Mouse (Mus musculus) liver, embryonic 13.5 days (tissue): ENCODE results near the gene Nr1h3. TPM values are rescaled to one million over a fixed set of nuclear protein-coding genes. Genes with fewer than 3 reads are reported as not detected.
A peak's percentile ranks its signal among the peaks of the same experiment; 100 is the strongest.

Source experiments
- ATAC-seq: fragments of 200-750 bp; cut with Nextera tagmentation; 2 replicates; pipeline ENCODE4 v1.8.0; 2017; ENCODE audit warnings: low read depth, mild to moderate bottlenecking, moderate number of reproducible peaks, moderate library complexity
- DNase-seq: peaks from one replicate; pipeline ENCODE4 v3.0.0; 2022
- H3K27ac ChIP-seq: fragments of 300-500 bp; sonication (generic); 2 replicates; pipeline ENCODE4 v1.5.1; 2015; ENCODE audit warnings: moderate library complexity, mild to moderate bottlenecking, inconsistent platforms
- H3K27me3 ChIP-seq: fragments of 300-500 bp; sonication (generic); 2 replicates; pipeline ENCODE4 v1.6.1; 2015; ENCODE audit warnings: mild to moderate bottlenecking, inconsistent platforms
- H3K36me3 ChIP-seq: fragments of 300-500 bp; sonication (generic); 2 replicates; pipeline ENCODE4 v1.6.1; 2015; ENCODE audit warnings: mild to moderate bottlenecking, inconsistent platforms
- H3K4me1 ChIP-seq: fragments of 300-500 bp; sonication (generic); replicated peaks from 2 replicates; pipeline ENCODE4 v1.6.1; 2015; ENCODE audit warnings: inconsistent platforms
- H3K4me2 ChIP-seq: fragments of 300-500 bp; sonication (generic); 2 replicates; pipeline ENCODE4 v1.6.1; 2015; ENCODE audit warnings: inconsistent platforms, mild to moderate bottlenecking, moderate library complexity
- H3K4me3 ChIP-seq: fragments of 300-500 bp; sonication (generic); replicated peaks from 2 replicates; pipeline ENCODE4 v1.5.1; 2015; ENCODE audit warnings: mild to moderate bottlenecking, inconsistent platforms
- H3K9ac ChIP-seq: fragments of 300-500 bp; sonication (generic); 2 replicates; pipeline ENCODE4 v1.6.1; 2015; ENCODE audit warnings: mild to moderate bottlenecking, inconsistent platforms
- H3K9me3 ChIP-seq: fragments of 300-500 bp; sonication (generic); replicated peaks from 2 replicates; pipeline ENCODE4 v1.6.1; 2016; ENCODE audit warnings: inconsistent platforms
- WGBS: fragments of 180-500 bp; shearing (Covaris S2); methylation state at CpG from one replicate; pipeline ENCODE4 v1.1.7; 2015; ENCODE audit not compliant: insufficient replicate concordance; 5-methylcytosine and 5-hydroxymethylcytosine counted together
- polyA plus RNA-seq: library from polyadenylated mRNA; unstranded; fragments of >200 nt; fragmentation: Nextera tagmentation; extraction: Ambion mirVana; gene quantifications from 2 replicates; pipeline ENCODE4 v1.2.1, GENCODE M21; 2015

The Nr1h3 gene
- polyA plus RNA-seq, 1 experiment from 2014 or later: 14.1 TPM

DNA sequence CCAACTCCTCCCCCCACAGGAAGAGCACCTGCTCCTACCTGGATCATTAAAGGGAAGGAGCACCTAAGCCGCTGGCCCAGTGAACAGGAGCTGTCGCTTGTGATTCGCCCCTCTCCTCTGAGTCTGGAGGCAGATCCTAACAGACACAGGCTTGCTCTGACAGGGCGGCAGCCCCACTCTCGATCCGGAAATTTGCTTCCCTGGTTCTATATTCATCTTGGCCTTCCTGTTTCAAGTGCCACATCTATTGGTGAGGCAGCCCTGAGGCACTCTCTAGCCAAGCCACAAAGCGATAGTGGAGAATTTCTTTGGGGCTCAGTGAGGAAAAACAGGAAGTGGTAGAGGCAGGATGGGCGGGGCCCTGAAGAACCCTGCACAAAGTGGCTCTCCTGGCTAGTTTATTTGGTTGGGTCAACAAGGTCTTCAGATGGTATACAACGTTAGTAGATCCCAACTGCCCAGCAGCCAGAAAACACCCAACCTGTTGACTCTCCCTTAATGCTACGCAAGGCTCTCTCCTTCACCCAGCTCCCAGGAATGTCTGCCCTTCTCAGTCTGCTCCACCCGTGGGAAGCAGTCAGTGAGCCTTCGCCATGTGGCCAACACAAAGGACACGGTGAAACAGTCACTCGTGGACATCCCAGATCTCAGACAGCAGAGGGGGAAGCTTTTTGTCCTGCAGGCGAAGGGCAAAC is 18.8 kb downstream of the Nr1h3 start, which contains the start of gene Madd:
TSS of gene Madd (minus strand) at position 127 of the 695 bp plus-strand sequence.
- ATAC-seq: peak; percentile 32
- DNase-seq: peak; percentile 56
- 24% methylated on average over 15 of the region's 15 CpGs for WGBS

DNA sequence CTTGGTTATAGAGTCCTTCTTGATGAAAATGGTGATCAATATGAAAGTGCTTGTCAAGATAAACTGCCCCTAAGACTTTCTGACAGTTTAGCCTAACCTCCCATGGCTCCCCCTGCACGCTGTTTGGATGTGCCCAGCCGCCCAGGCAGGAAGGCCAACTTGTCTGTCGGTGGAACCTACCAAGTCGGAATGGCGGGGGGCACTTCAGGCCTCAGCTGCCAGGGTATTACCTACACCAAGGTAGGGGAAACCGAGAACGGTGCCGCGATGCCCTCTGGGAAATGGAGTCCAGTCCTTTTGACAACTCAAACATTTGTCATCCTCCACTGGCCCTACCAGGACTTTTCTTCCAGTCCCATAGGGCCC is 19.5 kb downstream of the Nr1h3 start:
- H3K4me1 ChIP-seq: peaks cover 23% of the 10 kb centered on the region
- DNase-seq (peak; percentile 97), ATAC-seq (peak; percentile 95)
- H3K27me3 ChIP-seq: no peaks in the 10 kb centered on the region
- 0% methylated on average over 9 of the region's 9 CpGs for WGBS
- peak overlapping the region; percentile 100 for H3K4me2 ChIP-seq
- peak overlapping the region; percentile 94 for H3K4me3 ChIP-seq
- H3K36me3 ChIP-seq: peaks cover 3% of the 10 kb centered on the region
- peak overlapping the region; percentile 85 for H3K27ac ChIP-seq
- peak overlapping the region; percentile 87 for H3K9ac ChIP-seq
- H3K9me3 ChIP-seq: no peaks in the 10 kb centered on the region

More for the DNA sequence above, 18.8 kb downstream of the Nr1h3 start, which contains the start of gene Madd:
- peak within 1 kb of the TSS; percentile 87 for H3K9ac ChIP-seq
- peak within 1 kb of the TSS; percentile 100 for H3K4me2 ChIP-seq
- H3K27ac ChIP-seq: peak within 1 kb of the TSS; percentile 85
- H3K36me3 ChIP-seq: no peaks in the 10 kb centered on the region
- H3K4me3 ChIP-seq: peak within 1 kb of the TSS; percentile 94
- no peaks in the 10 kb centered on the region for H3K9me3 ChIP-seq
- H3K4me1 ChIP-seq: peaks cover 23% of the 10 kb centered on the region
- no peaks in the 10 kb centered on the region for H3K27me3 ChIP-seq

- H3K4me3 ChIP-seq: peak overlapping the region; percentile 94
- H3K9me3 ChIP-seq: no peaks in the 10 kb centered on the region
- H3K27ac ChIP-seq: peak overlapping the region; percentile 85
- H3K4me1 ChIP-seq: peaks cover 23% of the 10 kb centered on the region
- peak overlapping the region; percentile 100 for H3K4me2 ChIP-seq
- ATAC-seq (peak; percentile 90), DNase-seq (peak; percentile 79)
- WGBS: under 1% methylated on average over 81 of the region's 81 CpGs
- H3K36me3 ChIP-seq: peaks cover 8% of the 10 kb centered on the region
- no peaks in the 10 kb centered on the region for H3K27me3 ChIP-seq
- H3K9ac ChIP-seq: peak overlapping the region; percentile 87
Measured at GRCm38 (mm10) chr2:91182405-91183147, 20.1 kb downstream of the Nr1h3 start.

GRCm38 (mm10) chr2:91182016-91182404 is 20.6 kb downstream of the Nr1h3 start:
- WGBS: 7% methylated on average over 8 of the region's 8 CpGs
- Histone ChIP-seq H3K27me3 (no peaks in the 10 kb centered on the region), H3K9ac (peak overlapping the region; percentile 87), H3K9me3 (no peaks in the 10 kb centered on the region), H3K36me3 (peaks cover 8% of the 10 kb centered on the region), H3K4me1 (peaks cover 23% of the 10 kb centered on the region), H3K27ac (no peak overlapping the region), H3K4me2 (peak overlapping the region; percentile 100), H3K4me3 (peak overlapping the region; percentile 94)
- ATAC-seq: no peak
- DNase-seq: no peak

GRCm38 (mm10) chr2:91180706-91181105 is 21.9 kb downstream of the Nr1h3 start:
- Histone ChIP-seq H3K4me1 (peaks cover 23% of the 10 kb centered on the region), H3K9ac (no peak overlapping the region), H3K9me3 (no peaks in the 10 kb centered on the region), H3K4me2 (no peak overlapping the region), H3K27me3 (no peaks in the 10 kb centered on the region), H3K27ac (no peak overlapping the region), H3K4me3 (no peak overlapping the region), H3K36me3 (peaks cover 19% of the 10 kb centered on the region)
- DNase-seq (no peak), ATAC-seq (no peak)
- WGBS: 57% methylated on average over 5 of the region's 5 CpGs

DNA sequence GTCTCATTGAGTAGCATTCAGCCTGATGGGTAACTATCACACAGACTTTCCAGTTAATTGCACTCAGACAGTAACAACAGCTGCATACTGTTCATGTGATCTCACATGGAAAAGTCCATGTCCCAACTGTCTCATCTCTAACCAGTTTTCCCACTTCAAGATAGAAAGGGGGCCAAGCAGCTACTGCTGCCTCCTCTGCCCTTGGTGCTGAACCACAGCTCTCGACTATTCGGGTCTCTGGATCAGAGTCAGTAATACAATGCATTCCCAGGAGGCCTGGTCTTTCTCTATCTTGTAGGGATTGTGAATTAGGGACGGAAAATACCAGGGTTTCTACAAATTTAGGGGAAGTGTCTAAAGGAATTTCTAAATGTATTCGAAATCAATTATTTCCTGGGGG is 22.8 kb downstream of the Nr1h3 start:
- ATAC-seq (no peak), DNase-seq (no peak)
- Histone ChIP-seq H3K4me1 (peaks cover 23% of the 10 kb centered on the region), H3K36me3 (peaks cover 23% of the 10 kb centered on the region), H3K9ac (no peak overlapping the region), H3K27me3 (no peaks in the 10 kb centered on the region), H3K27ac (no peak overlapping the region), H3K4me2 (no peak overlapping the region), H3K4me3 (no peak overlapping the region), H3K9me3 (no peaks in the 10 kb centered on the region)
- whole genome bisulfite sequencing: 65% methylated on average over 4 of the region's 4 CpGs

GRCm38 (mm10) chr2:91176234-91176633 is 26.4 kb downstream of the Nr1h3 start:
- Histone ChIP-seq H3K9ac (no peak overlapping the region), H3K27ac (no peak overlapping the region), H3K27me3 (no peaks in the 10 kb centered on the region), H3K4me3 (no peak overlapping the region), H3K4me2 (no peak overlapping the region), H3K4me1 (no peaks in the 10 kb centered on the region; the same call in 1 of the 2 replicates), H3K36me3 (peaks cover 44% of the 10 kb centered on the region), H3K9me3 (no peaks in the 10 kb centered on the region)
- DNase-seq (no peak), ATAC-seq (no peak)
- WGBS: 70% methylated on average over 6 of the region's 6 CpGs

GRCm38 (mm10) chr2:91175490-91175889 is 27.1 kb downstream of the Nr1h3 start:
- Histone ChIP-seq H3K4me1 (no peaks in the 10 kb centered on the region; the same call in 1 of the 2 replicates), H3K9ac (no peak overlapping the region), H3K4me2 (no peak overlapping the region), H3K27me3 (no peaks in the 10 kb centered on the region), H3K4me3 (no peak overlapping the region), H3K27ac (no peak overlapping the region), H3K9me3 (no peaks in the 10 kb centered on the region), H3K36me3 (peaks cover 44% of the 10 kb centered on the region)
- 80% methylated on average over 4 of the region's 4 CpGs for WGBS
- no peak for DNase-seq
- no peak for ATAC-seq

- Histone ChIP-seq H3K36me3 (peaks cover 53% of the 10 kb centered on the region), H3K9me3 (no peaks in the 10 kb centered on the region), H3K9ac (no peak overlapping the region), H3K27ac (no peak overlapping the region), H3K4me2 (no peak overlapping the region), H3K4me1 (peaks cover 10% of the 10 kb centered on the region), H3K27me3 (no peaks in the 10 kb centered on the region), H3K4me3 (no peak overlapping the region)
- DNase-seq: no peak
- no peak for ATAC-seq
- WGBS: 81% methylated on average over 25 of the region's 25 CpGs
Measured at GRCm38 (mm10) chr2:91169587-91170322, 32.9 kb downstream of the Nr1h3 start.

GRCm38 (mm10) chr2:91167629-91168028 is 35.0 kb downstream of the Nr1h3 start:
- H3K9me3 ChIP-seq: no peaks in the 10 kb centered on the region
- H3K27me3 ChIP-seq: no peaks in the 10 kb centered on the region
- H3K9ac ChIP-seq: no peak overlapping the region
- 61% methylated on average over 4 of the region's 4 CpGs for WGBS
- ATAC-seq: no peak
- peaks cover 48% of the 10 kb centered on the region for H3K36me3 ChIP-seq
- DNase-seq: no peak
- H3K4me2 ChIP-seq: no peak overlapping the region
- no peak overlapping the region for H3K4me3 ChIP-seq
- peaks cover 27% of the 10 kb centered on the region for H3K4me1 ChIP-seq
- no peak overlapping the region for H3K27ac ChIP-seq

DNA sequence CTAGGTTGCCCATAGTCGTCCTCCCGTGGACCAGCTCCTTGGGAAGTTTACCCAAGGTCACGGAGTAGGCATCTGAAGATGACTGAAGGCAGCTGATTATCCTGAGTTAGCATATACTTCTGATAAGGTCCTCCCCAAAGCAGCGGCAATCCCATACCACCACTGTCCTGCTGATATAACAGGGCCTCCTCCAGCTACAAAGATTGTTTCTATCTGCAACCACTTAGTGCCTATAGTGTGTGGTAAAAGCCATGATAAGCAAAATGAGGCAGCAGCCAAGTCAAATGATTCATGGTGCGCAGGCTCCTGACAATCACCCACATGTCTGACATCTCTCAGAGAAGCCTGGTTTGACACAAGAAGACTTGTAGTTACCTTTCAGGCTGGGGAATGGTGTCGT is 37.6 kb downstream of the Nr1h3 start:
- no peak overlapping the region for H3K4me2 ChIP-seq
- peaks cover 27% of the 10 kb centered on the region for H3K4me1 ChIP-seq
- no peak overlapping the region for H3K9ac ChIP-seq
- 36% methylated on average over 6 of the region's 6 CpGs for WGBS
- H3K4me3 ChIP-seq: no peak overlapping the region
- H3K27ac ChIP-seq: no peak overlapping the region
- peak; percentile 27 for DNase-seq
- no peaks in the 10 kb centered on the region for H3K27me3 ChIP-seq
- H3K36me3 ChIP-seq: peaks cover 58% of the 10 kb centered on the region
- peak; percentile 88 for ATAC-seq
- H3K9me3 ChIP-seq: no peaks in the 10 kb centered on the region
